Mouse (Mus musculus) limb, embryonic 13.5 days (tissue): ENCODE measurements around the gene Rtn4rl1. TPM values are rescaled to one million over a fixed set of nuclear protein-coding genes. Genes with fewer than 3 reads are reported as not detected.

ENCODE experiments used
- ATAC-seq: fragments of 200-750 bp; cut with Nextera tagmentation; 2 replicates; pipeline ENCODE4 v1.8.0; 2017; ENCODE audit warnings: low read depth, moderate number of reproducible peaks, moderate TSS enrichment; ENCODE audit not compliant: low FRiP score
- H3K27ac ChIP-seq: fragments of 300-500 bp; sonication (generic); 2 replicates; pipeline ENCODE4 v1.5.1; 2015; ENCODE audit warnings: inconsistent platforms, mild to moderate bottlenecking, moderate library complexity
- H3K27me3 ChIP-seq: fragments of 300-500 bp; sonication (generic); 2 replicates; pipeline ENCODE4 v1.6.1; 2015; ENCODE audit warnings: mild to moderate bottlenecking, inconsistent platforms
- H3K36me3 ChIP-seq: fragments of 300-500 bp; sonication (generic); 2 replicates; pipeline ENCODE4 v1.6.1; 2015; ENCODE audit warnings: inconsistent platforms, mild to moderate bottlenecking, moderate library complexity
- H3K4me1 ChIP-seq: fragments of 300-500 bp; sonication (generic); 2 replicates; pipeline ENCODE4 v1.6.1; 2015; ENCODE audit warnings: inconsistent platforms
- H3K4me2 ChIP-seq: fragments of 300-500 bp; sonication (generic); replicated peaks from 2 replicates; pipeline ENCODE4 v1.6.1; 2015; ENCODE audit warnings: inconsistent platforms, mild to moderate bottlenecking, moderate library complexity
- H3K4me3 ChIP-seq: fragments of 300-500 bp; sonication (generic); 2 replicates; pipeline ENCODE4 v1.5.1; 2015; ENCODE audit warnings: moderate library complexity, mild to moderate bottlenecking, inconsistent platforms
- H3K9ac ChIP-seq: fragments of 300-500 bp; sonication (generic); 2 replicates; pipeline ENCODE4 v1.6.1; 2015; ENCODE audit warnings: mild to moderate bottlenecking, inconsistent platforms
- H3K9me3 ChIP-seq: fragments of 300-500 bp; sonication (generic); 2 replicates; pipeline ENCODE4 v1.6.1; 2016; ENCODE audit warnings: inconsistent platforms
- WGBS: fragments of 180-500 bp; shearing (Covaris S2); methylation state at CpG from one replicate; pipeline ENCODE4 v1.1.7; 2015; 5-methylcytosine and 5-hydroxymethylcytosine counted together
- microRNA counts: library from miRNA; unstranded; fragments of <30 nt; microRNA quantifications from one replicate; lab custom pipeline; 2016
- microRNA-seq: library from miRNA; unstranded; fragments of <30 nt; microRNA quantifications from one replicate; pipeline ENCODE4, GENCODE M21; 2016
- polyA plus RNA-seq: library from polyadenylated mRNA; unstranded; fragments of >200 nt; fragmentation: Nextera tagmentation; extraction: Ambion mirVana; gene quantifications from 2 replicates; pipeline ENCODE4 v1.2.1, GENCODE M21; 2015

Rtn4rl1 gene
- polyA plus RNA-seq, 1 experiment from 2014 or later, result 3.1 TPM

GRCm38 (mm10) chr11:75304797-75305196 is 111.2 kb downstream of the Rtn4rl1 start:
- H3K4me1 ChIP-seq, result no peaks in the 10 kb centered on the region
- H3K36me3 ChIP-seq, result peaks cover 90% of the 10 kb centered on the region
- no peak overlapping the region for H3K4me2 ChIP-seq
- H3K27me3 ChIP-seq, result no peaks in the 10 kb centered on the region
- no peak for ATAC-seq
- H3K27ac ChIP-seq, result no peak overlapping the region
- no peak overlapping the region for H3K9ac ChIP-seq
- 82% methylated on average over 9 of the region's 9 CpGs for WGBS
- no peak overlapping the region for H3K4me3 ChIP-seq
- no peaks in the 10 kb centered on the region for H3K9me3 ChIP-seq

DNA sequence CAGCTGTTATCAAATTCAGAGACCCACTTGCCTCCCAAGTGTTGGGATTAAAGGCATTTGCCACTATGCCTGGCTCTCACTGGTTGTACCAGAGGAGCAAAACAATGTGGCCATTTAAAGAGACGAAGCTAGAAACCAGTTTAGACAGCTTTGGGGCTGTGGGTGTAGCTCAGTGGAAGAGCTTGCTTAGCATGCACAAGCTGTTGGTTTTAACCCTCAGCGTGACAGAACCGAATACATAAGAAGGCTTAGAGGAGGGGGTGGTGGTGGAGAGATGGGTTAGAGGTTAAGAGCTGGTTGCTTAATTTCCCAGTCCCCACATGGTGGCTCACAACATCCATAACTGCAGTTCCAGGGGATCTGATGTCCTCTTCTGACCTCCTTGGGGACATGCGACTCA is 115.1 kb downstream of the Rtn4rl1 start:
- no peak for ATAC-seq
- Histone ChIP-seq H3K36me3 (peaks cover 90% of the 10 kb centered on the region), H3K4me2 (no peak overlapping the region), H3K9me3 (no peaks in the 10 kb centered on the region), H3K9ac (no peak overlapping the region), H3K27ac (no peak overlapping the region), H3K4me3 (no peak overlapping the region), H3K4me1 (no peaks in the 10 kb centered on the region), H3K27me3 (no peaks in the 10 kb centered on the region)
- 86% methylated on average over 4 of the region's 4 CpGs for WGBS

- Histone ChIP-seq H3K9me3 (no peaks in the 10 kb centered on the region), H3K36me3 (peaks cover 93% of the 10 kb centered on the region), H3K27ac (no peak overlapping the region), H3K27me3 (no peaks in the 10 kb centered on the region), H3K4me2 (no peak overlapping the region), H3K4me3 (no peak overlapping the region), H3K9ac (no peak overlapping the region), H3K4me1 (no peaks in the 10 kb centered on the region)
- no peak for ATAC-seq
- WGBS, result 73% methylated on average over 8 of the region's 8 CpGs
Observed at GRCm38 (mm10) chr11:75310813-75311212, 117.2 kb downstream of the Rtn4rl1 start.

DNA sequence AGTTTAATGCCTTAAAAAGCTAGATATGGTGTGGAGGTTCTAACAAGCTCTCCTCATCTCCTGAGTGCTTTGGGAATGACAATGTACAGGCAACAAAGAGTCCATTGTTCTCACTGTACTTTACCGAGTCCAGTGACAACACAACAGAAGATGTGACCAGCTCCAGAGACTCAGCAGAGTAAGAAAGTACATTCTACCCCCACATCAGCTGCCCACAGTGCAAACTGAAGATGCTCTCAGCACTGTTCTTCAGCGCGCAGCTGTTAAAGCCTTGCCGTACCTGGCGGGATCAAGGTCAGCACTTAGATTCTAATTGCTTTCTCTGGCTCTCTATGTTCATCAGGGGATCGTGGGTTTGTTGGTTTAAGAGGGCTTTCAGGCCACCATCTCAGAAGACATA is 118.2 kb downstream of the Rtn4rl1 start:
- 91% methylated on average over 6 of the region's 6 CpGs for WGBS
- H3K9ac ChIP-seq, result no peak overlapping the region
- peaks cover 89% of the 10 kb centered on the region for H3K36me3 ChIP-seq
- H3K4me2 ChIP-seq, result no peak overlapping the region
- no peaks in the 10 kb centered on the region for H3K9me3 ChIP-seq
- H3K4me1 ChIP-seq, result no peaks in the 10 kb centered on the region
- no peak for ATAC-seq
- no peak overlapping the region for H3K27ac ChIP-seq
- H3K27me3 ChIP-seq, result no peaks in the 10 kb centered on the region
- no peak overlapping the region for H3K4me3 ChIP-seq

- H3K4me1 ChIP-seq, result no peaks in the 10 kb centered on the region
- no peak overlapping the region for H3K4me2 ChIP-seq
- no peaks in the 10 kb centered on the region for H3K27me3 ChIP-seq
- H3K4me3 ChIP-seq, result no peak overlapping the region
- no peaks in the 10 kb centered on the region for H3K9me3 ChIP-seq
- H3K27ac ChIP-seq, result no peak overlapping the region
- peaks cover 82% of the 10 kb centered on the region for H3K36me3 ChIP-seq
- H3K9ac ChIP-seq, result no peak overlapping the region
- WGBS, result 94% methylated on average over 8 of the region's 8 CpGs
- ATAC-seq, result no peak
Observed at GRCm38 (mm10) chr11:75313834-75314233, 120.3 kb downstream of the Rtn4rl1 start.

MicroRNAs within 50 kb of the gene (microRNA counts, 519-probe panel; counts per million panel counts)
- microRNA mmu-miR-132 (lab: Ali Mortazavi, UCI) (2,890 counts per million, percentile 47 among the panel's probes with 10 or more counts), microRNA mmu-miR-212 (lab: Ali Mortazavi, UCI) (not detected)

Small RNAs within 50 kb of the gene (microRNA-seq; reads per million reads assigned to microRNA genes)
- gene Mir132, result 164 reads per million, percentile 59 among the genes with 10 or more reads in this experiment
- 19.8 reads per million, percentile 35 among the genes with 10 or more reads in this experiment for gene Mir212

Other genes starting within 250 kb of the Rtn4rl1 start
- gene Hic1, start 24.3 kb upstream of the Rtn4rl1 start, polyA plus RNA-seq, result 28.2 and 29.3 TPM in 2 replicates
- 27.8 and 29.5 TPM in 2 replicates for gene Ovca2, start 14.9 kb upstream of the Rtn4rl1 start, polyA plus RNA-seq
- 23.9 and 24.9 TPM in 2 replicates for gene Dph1, start 2.5 kb upstream of the Rtn4rl1 start, polyA plus RNA-seq
- gene Rpa1, start 154.5 kb downstream of the Rtn4rl1 start, polyA plus RNA-seq, result 119 and 130 TPM in 2 replicates
- 16.9 and 20.1 TPM in 2 replicates for gene Smyd4, start 154.7 kb downstream of the Rtn4rl1 start, polyA plus RNA-seq
- gene Serpinf1, start 228.9 kb downstream of the Rtn4rl1 start, polyA plus RNA-seq, result 227 and 235 TPM in 2 replicates
- 0.14 and 1.3 TPM in 2 replicates for gene Serpinf2, start 245.8 kb downstream of the Rtn4rl1 start, polyA plus RNA-seq